Mouse (Mus musculus): ENCODE data around the gene Mllt1.

Mllt1 gene

DNA sequence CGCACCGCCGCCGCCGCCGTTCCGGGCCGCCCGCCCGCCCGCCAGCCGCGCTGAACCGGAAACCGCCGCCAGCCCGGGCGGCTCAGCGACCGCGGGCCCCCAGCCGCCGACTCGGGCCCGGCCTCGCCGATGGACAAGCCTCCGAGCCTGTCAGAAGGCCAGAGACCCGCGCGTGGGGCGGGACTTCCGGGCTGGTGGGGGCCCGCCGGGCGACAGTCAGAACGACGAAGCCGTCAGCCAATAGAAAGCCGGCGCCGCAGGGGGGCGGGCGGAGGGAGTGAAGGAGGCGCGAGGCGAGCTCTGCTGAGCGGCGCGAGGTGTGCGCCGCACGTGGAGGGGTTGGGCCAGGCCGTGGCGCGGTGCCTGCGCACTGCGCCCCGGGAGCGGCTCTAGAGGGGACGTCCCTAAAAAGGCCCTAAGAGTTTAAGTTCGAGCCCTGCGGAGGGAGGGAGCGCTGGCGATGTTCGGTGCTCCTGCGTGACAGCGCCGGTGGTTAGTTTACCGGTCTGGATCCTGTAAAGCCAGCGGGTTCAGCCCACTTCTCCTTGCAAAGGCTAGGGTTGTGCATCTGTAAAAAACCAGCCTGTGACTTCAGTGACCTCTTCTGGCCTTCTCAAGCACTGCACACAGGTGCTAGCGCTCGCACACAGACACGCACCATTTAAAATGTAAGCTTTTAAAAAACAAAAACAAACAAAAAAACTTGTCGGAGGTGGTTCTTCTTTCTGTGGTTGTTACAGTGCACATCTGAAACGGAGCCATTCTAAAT is at the start of gene Mllt1:
TSS of gene Mllt1 (minus strand) at position 53 of the 769 bp plus-strand sequence.
- peak; percentile 100 for DNase-seq (ENCODE audit: extremely low spot score, low spot score)

DNA sequence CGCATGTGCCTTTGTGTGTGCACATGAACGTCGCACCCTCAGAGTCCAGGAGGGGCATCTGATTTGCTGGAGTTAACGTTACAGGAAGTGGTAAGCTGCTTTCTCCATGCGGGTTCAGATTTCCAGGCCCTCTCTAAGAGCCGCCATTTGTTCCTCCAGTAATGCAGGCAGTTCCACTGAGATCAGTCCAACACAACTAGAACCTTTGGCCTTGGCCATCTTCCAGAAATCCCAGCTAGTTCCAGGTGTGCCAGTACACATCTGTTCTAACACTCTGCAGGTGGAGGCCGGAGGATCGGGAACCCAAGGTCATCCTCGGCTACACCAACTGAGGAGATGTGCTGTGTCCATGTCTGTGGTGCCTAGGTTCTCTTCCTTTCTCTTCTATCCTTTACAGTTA is 49.7 kb upstream of the Mllt1 start:
- no peak for DNase-seq (ENCODE audit: extremely low spot score, low spot score)

DNA sequence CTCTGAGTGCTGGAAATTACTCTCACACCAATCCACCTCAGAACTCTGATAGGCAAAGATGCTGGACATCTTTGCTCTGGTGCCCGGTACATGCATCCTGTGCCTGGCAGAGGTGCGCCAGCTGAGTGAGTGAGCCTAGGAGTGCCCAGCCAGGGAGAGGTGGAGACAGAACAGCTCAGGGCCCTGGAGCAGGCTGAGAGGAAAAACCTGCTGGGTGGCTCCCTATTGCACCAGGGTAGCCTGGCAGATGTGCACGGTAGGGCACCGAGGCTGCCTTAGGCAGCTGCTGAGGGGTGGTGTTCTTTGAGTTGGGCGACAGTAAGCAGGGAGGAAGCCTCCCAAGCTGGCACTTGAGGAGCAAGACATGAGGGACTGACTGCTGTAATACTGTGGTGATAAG is 46.8 kb upstream of the Mllt1 start, which contains the start of gene Acer1:
TSS of gene Acer1 (minus strand) at position 114 of the 400 bp plus-strand sequence.
- no peak for DNase-seq (ENCODE audit: extremely low spot score, low spot score)

DNA sequence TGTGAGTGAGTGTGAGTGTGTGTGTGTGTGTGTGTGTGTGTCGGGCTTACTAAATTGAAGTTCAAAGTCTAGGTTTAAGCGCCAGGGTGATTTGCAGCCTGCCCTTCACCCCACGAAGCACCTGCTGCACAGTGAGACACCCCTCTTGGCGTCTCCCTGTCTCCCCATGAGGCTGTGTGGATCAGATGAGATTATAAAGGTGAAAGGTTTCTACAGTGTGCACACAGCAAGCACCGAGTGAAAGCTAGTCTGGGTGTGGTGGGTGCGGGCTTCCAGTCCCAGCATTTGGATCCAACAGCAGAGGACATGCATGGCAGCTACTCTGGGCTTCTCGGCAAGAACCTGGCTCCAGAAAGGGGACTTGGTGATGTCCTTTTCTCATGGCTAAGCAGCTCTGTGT is 45.8 kb upstream of the Mllt1 start:
- no peak for DNase-seq (ENCODE audit: extremely low spot score, low spot score)

DNA sequence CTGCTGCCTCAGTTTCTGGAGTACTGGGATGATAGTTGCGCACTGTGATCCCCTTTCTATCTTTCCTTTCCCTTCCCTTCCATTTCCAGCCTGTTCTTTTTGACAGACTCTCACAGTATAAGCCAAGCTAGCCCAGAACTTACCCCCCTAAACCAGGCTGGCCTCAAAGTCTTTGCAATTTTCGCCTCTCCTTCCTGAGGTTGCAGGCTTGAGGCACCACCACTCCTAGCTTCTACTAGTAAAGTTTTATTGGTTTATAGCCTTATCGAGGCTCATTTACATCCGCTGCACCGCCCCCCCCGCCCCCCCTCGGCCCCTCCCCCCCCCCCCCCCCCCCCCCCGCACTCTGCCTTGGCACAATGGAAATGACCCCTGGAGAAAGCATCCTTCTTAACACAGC is 44.3 kb upstream of the Mllt1 start:
- no peak for DNase-seq (ENCODE audit: extremely low spot score, low spot score)

DNA sequence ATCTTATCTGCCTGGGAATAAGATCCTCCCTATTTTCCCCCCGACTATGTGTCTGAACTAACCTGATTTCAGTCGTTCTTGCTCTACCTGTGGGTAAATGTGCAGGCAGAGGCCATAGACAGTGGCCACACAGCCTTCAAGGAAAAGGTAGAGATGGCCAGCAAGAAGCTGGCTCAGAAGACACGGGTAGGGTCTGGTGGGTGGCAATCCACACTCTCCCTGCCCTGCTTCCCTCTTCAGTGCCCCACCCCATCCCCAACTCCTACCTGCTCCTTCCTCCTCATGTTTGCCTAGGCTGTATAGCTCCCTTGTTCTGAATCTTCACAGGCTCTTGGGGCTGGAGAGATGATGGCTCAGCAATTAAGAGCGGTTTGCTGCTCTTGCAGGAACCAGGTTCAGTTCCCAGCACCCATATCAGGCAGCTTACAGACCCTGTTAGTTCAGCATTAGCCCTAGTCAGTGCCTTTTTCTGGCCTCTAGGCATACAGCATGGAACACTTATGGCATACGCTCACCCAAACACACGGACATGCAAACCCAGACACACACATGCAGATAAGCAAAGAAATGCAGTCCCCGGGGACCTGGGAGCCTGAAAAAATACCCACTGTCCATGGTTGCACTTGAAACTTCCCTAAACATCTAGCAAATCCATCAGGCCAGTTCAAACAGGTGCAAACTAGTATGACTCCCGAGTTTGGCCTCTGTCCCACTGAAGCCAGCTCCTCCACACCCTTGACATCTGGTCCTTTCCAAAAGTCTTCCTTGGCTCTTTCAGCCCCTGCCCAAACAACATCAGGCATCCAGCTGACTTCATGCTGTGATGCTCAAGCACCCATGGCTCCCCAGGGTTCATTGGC is 41.5 kb upstream of the Mllt1 start:
- no peak for DNase-seq (ENCODE audit: extremely low spot score, low spot score)

DNA sequence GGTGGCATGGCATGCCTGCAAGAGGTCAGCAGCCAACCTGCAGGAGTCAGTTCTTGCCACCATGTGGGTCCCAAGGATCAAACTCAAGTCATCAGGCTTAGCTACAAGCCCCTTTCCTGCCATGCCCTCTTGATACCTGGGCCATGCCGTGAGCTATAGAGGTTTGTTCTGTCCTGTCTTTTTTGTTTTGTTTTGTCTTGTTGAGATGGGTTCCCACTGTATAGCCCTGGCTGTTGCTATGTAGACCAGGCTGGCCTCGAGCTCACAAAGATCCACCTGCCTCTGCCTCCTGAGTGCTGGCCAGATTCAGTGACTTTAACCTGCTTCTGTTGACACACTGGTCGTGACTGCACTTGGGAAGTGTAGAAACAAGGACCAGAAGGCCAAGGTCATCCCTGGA is 40.2 kb upstream of the Mllt1 start:
- no peak for DNase-seq (ENCODE audit: extremely low spot score, low spot score)

DNA sequence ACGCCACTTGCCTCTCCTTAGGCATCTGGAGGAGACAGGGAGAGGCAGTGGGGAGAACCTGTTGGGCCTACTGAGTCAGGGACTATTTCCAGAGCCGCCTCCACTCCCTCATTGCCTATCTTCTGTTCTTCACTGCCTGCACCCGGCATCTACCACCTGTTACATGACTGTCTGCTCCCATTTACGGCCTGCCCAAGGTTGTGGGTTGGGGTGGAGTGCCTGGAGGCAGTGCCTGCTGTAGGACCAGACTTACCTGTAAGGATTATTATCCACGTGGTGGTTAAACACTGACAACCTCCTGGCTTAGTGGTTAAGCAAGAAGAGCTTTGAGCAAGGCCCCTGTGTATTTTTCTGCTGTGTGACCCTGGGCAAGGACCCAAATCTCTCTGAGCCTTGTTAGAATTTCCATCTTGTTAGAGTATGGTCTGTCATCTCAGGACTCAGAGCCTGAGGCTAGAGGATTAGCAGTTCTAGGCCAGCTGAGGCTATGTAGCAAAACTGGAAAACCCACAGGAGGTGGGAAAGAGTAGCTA is 39.6 kb upstream of the Mllt1 start:
- no peak for DNase-seq (ENCODE audit: extremely low spot score, low spot score)

DNA sequence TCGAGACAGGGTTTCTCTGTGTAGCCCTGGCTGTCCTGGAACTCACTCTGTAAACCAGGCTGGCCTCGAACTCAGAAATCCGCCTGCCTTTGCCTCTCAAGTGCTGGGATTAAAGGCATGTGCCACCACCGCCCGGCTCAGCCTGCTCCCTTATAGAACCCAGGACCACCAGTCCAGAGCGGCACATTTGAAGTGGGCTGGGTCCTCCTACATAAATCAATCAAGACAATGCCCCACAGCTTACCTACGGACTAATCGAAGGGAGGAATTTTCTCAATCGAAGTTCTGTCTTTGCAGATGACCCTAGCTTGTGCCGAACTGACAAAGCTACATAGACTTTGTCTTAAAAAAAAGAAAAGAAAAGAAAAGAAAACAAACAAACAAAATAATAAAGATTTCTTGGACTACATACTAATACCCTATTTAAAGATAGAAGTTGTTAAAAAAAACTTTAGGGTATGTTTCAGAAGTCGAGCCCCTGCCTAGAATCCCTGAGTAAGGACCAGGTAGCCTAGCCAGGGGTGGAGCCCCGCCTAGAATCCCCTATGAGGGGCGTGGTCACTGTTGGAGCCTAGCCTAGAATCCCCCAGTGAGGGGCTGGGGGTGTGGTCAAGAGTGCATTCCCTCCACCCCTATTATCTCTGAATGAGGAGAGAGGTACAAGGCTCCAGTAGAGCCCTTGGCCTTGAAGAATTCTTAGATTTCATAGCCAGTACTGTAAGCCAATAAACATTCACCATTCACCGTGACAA is 38.9 kb upstream of the Mllt1 start:
- DNase-seq (ENCODE audit: extremely low spot score, low spot score): no peak

DNA sequence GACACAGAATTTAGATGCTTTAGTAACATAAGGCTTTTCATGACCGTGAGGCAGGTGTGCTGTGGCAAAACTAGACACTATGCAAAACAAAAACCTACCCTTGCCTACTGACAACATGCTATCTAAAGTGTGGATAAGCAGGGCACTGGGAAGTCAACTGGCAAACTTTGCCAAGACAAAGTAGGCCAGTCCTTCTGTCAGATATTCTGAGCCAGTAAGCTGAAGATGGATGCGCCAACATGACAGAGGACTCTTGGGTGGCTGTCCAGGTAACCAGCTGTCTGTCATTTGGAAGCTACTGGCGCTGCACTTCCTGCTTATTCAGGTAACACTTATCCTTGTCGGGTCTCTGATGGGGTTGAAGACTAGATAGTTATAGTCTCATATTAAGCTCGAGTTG is 34.9 kb upstream of the Mllt1 start:
- DNase-seq (ENCODE audit: extremely low spot score, low spot score): no peak

DNA sequence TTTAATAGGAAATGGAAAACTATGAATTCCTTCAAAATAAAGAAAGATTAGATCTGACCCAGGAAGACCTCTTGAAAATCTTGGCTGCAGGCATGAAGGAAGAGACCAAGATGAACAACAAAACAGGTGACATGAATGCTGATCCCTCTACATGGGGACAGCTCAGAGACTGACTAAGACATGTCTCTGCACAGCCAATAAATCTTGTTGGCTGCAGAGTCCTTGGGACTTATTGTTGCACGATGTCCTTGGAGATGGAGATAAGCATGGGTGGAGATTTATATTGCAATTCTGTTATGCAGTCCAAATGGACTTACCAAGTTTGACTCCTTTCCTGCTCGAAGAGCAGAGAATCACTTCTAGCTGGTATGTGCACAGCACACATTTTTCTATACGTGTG is 34.1 kb upstream of the Mllt1 start:
- no peak for DNase-seq (ENCODE audit: extremely low spot score, low spot score)

DNA sequence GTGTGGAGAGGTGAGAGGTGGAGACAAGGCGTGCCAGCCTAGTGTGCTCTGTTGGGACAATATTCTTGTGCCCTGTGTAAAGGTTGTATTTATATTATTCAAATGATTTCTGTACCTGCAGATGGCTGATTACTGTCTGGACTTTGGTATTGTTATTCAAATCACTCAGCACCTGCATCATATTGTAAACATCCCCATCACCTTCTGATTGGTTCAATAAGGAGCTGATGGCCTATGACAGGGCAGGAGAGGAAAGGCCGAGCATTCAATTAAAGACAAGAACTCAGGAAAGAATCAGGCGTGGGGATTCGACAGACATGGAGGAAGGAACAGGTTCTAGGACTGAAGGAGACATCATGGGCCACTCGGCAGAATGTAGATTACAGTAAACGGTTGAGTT is 28.4 kb upstream of the Mllt1 start:
- no peak for DNase-seq (ENCODE audit: extremely low spot score, low spot score)

DNA sequence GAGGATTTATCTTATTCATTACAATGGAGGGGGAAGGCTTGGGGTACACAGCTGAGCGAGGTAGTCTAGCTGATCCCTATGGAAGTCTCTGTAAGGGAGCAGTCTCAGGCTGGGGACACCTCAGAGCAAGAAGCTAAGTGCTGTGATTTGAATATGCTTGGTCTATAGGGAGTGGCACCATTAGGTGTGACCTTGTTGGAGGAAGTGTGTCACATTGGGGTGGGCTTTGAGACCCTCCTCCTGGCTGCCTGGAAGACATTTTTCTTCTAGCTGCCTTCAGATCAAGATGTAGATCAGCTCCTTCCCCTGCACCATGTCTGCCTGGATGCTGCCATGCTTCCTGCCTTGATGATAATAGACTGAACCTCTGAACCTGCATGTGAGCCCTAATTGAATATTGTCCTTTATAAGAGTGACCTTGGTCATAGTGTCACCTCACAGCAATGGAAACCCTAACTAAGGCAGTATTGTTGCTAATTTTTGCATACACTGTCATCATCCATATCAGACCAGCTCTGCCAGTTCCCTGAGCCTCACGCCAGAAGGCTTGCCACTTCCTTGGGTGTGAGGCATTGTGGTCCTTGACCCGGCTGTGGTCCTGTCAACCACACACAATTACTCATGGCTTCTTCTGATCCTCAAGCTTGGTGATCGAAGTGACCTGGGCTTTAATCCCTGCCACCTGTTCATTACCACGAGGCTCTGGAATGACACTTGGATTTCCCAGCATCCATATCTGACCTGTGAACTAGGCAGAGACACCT is 27.6 kb upstream of the Mllt1 start:
- no peak for DNase-seq (ENCODE audit: extremely low spot score, low spot score)

DNA sequence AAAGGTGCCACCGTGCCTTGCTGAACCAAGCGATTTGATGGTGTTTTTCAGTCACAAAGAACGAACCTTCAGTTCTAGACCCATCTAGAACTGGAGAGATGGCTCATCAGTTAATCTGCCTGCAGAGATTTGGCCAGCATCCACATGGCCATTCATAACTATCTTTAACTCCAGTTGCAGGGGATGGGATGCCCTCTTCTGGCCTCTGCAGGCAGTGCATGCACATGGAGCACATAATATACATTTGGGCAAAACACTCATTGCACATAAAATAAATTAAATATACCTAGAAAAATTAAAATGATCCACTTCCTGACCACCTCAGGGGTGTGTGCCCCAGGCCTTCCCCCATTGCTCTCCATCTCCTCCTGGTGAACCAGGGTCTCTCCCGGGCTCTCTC is 26.7 kb upstream of the Mllt1 start:
- DNase-seq (ENCODE audit: extremely low spot score, low spot score): no peak

DNA sequence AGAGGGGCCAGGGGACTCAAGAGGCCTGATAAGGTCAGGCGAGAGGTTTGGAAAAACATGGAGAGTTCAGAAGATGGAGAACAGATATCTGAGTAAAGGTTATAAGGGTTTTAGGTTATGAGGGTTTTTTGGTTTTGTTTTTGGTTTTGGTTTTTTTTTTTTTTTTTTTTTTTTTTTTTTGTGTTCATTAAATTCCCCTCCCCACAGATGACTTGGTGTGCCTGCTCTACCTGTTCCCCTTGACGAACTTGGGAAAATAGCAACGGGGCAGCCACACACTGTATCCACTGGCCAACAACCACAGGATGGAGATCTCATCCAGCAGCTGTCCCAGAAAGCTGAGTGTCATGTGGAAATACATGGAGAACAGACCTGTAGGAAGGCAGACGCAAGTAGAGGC is 23.5 kb upstream of the Mllt1 start:
- no peak for DNase-seq (ENCODE audit: extremely low spot score, low spot score)

DNA sequence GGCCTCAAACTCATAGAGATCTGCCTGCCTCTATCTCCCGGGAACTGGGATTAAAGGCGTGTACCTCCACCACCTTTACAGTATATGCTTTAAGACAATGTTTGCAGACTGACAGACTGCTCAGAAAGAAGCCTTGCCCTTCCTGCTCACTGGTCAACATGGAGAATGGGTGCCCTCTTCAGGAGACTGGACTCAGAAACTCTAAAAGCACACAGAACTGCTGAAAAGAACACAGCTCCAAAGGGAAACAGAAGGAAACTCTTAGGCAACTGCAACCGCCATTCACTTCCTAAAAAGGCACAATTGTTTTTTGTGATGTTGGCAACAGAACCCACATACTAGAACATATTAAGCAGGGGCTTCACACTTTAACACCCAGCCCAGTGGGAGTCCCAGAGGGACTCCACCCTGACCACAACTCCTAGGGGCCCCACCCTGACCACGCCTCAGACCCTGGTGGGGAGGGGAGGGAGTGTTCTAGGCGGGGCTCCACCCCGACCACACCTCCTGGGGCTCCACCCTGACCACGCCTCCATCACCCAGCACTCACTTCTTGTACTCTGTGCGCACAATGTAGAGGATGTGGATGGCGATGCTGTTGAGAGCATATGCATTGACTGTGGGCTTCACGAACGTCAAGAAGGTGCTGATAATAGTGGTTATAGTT is 22.7 kb upstream of the Mllt1 start:
- no peak for DNase-seq (ENCODE audit: extremely low spot score, low spot score)

DNA sequence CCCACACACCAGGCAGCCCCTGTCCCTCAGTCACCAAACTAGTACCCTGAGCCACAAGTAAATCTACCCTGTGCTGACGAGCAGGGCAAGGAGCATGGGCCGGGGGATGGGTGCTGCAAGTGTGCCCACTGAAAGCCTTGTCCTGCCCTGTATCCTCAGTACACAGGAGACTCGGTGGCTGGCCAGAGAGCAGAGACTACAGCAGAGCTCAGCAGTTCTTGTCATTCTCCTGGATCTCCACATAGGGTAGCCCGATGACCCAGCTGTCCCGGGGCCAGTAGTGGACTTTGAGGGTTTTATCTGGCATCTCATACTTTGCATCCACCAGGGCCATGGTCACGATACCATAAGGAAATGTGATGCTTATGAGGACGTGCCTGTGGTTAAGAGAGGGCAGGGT is 19.7 kb upstream of the Mllt1 start:
- no peak for DNase-seq (ENCODE audit: extremely low spot score, low spot score)

DNA sequence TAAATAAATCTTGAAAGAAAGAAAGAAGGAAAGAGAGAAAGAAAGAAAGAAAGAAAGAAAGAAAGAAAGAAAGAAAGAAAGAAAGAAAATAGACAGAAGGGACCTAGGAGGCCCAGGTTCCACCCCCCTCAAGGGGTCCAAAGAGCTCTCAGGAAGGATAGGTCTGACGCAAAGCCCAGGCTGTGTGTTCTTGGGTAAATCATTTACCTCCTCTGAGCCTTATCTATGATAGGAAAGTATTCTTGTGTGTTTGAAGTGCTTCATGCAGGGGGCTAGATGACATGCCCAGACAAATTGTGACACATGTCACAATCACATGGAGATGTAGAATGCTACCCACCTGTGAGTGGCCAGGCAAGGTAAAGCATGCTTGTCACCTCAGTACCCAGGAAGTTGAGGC is 17.4 kb upstream of the Mllt1 start:
- no peak for DNase-seq (ENCODE audit: extremely low spot score, low spot score)

DNA sequence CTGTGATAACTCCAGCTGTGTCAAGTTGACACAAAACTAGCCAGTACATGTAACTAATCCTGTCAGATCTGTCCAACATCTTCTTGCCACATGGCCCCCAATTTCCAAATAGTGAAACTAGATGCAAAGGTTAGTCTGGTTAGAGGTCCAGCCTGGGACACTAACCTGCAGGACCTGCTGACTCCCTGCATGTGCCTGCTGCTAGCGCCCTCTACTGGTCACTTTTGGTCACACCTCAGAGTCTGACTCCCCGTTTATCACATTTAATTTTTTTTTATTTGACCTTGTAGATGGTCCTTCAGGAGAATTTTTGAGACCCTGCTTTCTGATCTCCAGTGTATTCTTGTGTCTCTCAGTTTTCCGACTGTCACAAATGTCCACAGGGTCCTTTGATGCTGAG is 15.7 kb upstream of the Mllt1 start:
- peak; percentile 59 for DNase-seq (ENCODE audit: extremely low spot score, low spot score)

DNA sequence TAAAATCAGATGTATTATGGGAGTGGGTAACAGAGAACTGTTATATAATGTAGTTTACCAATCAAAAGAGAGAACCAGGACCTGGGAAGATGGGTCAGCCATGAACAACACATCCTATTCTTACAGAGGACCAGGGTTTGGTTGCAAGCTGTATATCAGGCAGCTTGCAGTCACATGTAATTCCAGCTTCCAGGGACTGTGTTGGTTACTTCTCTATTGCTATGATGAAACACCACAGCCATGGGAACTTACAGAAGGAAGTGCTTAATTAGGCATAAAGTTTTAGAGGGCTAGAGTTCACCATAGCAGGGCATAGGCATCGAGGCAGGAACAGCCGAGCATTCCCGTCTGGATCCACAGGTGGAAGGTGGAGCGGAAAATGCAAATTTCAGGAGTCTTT is 3.5 kb upstream of the Mllt1 start:
- DNase-seq (ENCODE audit: extremely low spot score, low spot score): no peak

Measured in neural tube, embryonic 10.5 days (tissue).